Mouse (Mus musculus): ENCODE measurements around the gene Tns2.
"Not testable (repeated sequence)": the region's sequence is repeated elsewhere in the genome, so short reads cannot be mapped to it uniquely, and the experiment has no call there.

The Tns2 gene

DNA sequence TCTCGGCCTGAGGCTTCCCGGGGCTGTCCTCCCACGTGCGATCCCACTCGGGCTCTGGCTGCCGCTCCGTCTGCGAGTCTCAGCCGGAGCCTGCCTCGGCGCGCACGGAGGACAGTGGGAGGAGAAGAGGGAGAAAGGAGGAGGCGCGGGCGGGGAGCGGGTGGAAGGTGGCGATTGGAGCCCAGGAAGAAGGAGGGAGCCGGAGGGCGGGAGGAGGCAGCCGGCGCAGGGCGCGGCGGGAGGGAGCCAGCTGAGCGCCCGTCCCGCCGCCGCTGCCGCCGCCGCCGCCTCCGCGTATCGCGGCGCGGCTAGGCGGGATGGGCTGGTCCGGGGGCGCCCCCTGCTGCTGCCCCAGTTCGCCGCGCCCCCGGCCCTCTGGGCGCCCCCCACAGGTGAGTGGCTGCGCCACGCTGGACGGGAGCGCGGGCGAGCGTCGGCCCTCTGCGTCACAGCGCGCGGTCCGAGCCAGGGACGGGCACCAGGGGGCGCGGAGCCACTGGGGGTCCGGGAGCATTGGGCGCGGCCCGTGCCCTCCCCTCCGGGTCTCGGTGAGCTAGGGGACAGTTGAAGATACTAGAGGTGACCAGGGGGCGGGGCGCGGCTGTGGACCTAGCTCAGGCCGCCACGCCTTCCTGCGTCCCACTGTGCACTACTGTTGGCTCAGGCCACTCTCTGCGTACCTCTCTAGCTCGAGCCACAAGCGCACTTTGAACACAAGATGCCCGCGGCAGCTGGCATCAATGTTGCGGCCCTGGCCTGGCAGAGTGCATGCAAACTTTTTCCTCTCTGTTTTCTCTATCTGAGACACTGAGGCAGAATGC is at the start of gene Tns2:
TSS of gene Tns2 (plus strand) at position 253 of the 821 bp plus-strand sequence.
- DNase-seq = peak; percentile 68

DNA sequence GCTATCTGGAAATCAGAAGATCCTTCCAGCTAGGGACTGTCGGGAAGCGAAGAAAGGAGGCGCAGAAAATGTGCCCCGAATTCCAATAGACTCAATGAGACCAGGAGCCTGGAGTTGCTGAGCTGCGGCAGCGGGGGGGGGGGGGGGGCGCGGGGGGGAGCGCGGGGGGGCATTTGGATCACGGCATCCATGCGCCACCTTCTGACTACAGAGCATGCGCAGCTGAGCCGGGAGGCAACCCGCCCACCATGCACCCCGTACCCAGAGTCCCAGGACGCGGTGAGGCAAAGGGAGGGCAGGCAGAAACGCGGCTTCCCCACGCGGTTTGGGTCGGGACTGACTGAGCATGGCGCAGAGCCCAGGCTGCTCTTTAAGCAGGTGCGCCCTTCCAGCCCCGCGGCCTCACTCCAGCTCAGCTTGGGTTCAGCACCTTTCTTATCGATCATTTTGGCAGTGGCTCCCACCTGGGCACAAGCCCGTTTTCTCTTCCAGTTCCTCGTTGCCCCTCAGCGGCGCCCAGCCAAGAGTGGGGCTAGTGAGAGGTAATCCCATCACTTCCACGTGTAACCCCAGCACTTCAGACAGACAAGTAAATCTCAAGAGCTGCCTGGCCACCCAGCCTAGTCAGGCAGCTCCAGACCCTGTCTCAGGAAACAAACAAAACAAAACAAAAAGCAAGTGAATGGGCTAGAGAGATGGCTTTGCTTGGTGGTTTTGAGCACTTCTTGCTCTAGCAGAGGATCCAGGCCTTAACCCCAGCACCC is 48.1 kb upstream of the Tns2 start:
- peak; percentile 24 for DNase-seq

DNA sequence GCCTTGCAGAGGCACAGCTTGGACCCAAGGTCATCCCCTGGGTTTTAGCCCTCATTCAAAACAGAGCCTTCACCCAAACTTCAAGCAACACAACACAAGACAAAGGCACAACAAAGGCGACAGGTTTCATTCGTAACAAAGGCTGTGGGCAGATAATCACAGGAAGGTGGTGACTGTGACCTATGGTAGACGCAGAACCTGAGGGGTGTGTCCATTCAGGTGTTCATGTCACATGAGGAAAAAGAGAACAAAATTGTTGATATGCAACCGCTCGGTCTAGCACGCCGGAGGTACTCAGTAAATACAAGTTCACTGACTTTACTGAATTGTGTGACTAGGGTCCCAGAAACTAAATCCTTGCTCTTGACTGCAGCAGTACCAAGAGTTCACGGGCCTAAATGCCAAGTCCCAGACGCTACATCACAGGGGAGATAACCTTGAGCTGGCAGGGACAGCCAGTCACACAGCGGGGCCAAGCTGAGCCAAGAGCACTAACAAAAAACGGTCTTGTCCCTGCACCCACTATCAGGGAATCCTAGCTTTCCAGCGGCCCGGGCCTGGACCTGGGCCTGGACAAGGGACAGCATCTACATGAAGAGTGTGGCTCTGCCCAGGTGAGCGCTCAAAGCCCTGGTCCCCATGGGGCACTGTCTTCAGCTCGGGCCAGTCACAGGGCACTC is 43.6 kb upstream of the Tns2 start:
- no peak for DNase-seq

DNA sequence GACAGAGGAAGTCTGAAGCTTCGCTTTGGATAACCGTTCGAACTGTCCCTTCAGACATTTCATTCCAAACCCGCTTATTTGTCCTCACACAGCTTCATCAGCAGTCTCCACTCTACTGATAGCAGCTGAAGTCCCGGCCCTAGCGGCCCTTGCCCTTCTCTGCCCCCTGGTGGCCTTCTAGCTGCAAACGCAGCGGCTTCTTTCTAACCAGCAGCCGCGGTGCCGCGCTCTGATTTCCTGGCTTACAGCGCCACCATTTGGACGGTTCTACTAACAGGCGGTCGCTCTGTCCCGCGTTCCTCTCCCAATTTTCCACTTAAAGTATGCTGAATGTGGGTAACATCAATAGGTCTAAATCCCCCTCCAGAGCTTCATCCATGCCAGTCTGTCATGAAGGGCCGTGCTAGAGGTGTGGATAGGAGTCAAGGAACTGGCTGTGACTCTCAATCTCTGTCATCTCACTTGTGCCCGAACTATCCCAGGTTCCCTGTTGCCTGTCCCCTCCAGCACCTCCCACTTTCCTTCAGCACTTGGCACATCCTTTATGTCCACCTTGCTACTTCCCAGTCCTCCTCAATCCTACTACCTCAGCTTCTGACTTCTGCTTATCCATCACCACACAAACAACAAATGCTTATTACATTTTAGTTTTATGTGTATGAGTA is 34.4 kb upstream of the Tns2 start:
- peak; percentile 86 for DNase-seq

DNA sequence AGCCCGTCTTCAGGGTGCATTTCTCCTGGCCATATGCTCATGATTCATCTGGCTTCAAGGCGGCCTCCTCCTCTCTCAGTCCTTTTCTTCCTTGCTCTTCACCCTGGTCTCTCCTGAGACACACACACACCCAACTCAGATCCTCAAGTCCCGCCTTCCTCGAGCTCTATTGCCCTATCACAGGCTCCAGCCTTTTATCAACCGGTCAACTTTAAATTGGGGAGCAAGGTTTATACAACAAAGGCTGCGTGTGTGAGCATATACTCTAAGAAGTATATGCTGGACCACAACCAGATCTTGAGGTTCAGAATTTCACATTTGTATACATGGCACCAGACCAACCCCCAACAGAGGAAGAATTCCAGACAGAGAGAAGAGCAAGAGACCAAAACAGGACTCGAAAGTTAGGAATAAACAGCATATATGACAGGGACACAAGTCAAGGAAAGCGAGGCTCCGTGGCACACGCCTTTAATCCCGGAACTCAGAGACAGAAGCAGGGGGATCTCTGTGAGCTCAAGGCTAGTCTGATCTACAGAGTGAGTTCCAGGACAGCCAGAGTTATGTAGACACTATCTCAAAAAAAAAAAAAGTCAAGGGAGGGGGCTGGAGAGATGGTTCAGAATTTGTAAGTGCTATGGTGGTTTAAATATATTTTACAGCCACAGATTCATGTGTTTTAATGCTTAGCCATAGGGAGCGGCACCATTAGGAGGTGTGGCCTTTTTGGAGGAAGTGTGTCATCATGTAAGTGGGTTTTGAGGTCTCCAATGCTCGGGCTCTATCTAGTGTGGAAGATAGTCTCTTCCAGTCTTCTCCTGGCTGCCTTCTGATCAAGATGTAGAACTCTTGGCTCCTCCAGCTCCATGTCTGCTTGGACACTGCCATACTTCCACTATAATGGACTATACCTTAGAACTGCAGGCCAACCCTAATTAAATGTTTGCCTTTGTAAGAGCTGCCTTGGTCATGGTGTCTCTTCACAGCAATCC is 29.4 kb upstream of the Tns2 start:
- DNase-seq = no peak

DNA sequence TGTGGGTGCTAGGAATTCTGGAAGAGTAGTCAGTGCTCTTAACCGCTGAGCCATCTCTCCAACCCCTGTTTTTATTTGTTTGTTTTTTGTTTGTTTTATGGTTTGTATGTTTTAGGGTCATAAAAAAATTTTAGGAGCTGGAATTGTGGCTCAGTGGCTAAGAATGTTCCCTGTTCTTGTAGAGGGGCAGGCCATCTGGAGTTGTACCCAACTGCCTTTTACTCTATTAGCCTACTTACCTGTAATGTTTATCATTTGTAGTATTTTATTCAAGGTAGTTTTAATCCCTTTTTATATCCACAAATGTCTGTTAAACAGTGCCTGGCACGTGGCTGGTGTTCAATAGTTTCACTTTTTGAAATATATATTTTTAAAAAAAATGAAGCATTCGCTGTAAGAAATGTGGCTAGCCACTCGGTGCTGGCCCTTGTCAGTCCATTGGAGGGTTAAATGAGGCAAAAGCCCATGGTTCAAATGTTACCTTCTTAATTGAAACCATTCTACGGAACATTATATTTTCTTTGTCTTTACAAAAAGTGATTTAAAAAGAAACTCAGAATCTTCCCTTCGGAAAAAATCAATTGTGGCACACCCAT is 27.2 kb upstream of the Tns2 start:
- DNase-seq = no peak

DNA sequence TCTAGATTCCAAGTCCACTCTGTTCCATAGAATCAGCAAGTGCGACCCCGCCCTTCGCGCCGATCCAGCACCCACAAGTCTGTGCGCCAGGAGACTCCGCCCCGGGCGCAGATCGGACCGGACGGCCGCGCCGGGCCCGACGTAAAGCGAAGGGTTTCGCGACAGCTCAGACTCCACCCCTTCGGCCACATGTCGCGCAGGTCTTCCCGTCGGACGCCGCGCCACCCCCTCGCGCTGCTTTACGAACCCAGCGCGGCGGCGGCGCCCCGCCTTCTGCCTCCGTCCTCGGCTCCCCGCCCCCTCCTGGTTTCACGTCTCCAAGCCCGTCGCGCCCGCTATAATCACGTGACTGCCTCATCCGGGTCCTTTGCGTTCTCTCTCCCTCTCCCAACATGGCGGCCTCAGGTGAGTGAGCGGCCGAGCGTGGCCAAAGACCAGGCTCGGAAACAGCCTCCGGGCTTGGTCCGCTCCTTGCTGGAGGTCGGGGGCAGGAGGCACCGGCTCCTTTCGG is 26.6 kb upstream of the Tns2 start, which contains the start of gene Eif4b:
TSS of gene Eif4b (plus strand) at position 215 of the 511 bp plus-strand sequence.
- peak; percentile 99 for DNase-seq

DNA sequence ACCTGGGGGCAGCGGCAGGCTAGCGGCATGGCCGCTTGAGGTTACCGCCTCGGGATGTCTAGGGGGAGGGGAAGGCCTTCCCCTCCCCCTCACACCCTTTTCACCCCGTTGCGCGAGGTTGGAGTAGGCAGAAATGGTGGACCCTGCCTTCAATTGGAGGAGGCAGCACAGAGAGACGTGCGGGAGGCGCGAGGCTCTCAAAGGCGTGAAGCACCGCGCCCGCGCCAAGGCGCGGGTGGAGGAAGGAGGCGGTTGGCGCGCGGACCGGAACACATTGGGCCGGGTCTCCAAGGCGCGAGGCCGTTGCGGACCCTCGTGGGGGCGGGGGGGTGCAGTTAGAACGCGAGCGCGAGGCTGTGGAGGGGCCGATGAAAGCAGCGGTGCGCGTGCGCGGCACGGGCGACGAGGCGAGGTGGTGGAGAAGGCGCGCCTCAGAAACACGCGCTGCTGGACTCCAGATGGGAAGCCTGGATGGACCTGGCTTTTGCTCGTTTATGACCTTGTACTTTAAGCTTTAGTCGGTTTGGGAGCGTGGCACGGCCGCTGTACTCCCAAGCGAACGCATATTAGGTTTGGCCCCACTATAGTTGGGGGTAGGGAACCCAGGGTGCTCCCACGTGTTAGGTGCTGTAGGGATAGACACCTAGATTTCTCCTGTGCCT is 26.0 kb upstream of the Tns2 start:
- DNase-seq = peak; percentile 79

DNA sequence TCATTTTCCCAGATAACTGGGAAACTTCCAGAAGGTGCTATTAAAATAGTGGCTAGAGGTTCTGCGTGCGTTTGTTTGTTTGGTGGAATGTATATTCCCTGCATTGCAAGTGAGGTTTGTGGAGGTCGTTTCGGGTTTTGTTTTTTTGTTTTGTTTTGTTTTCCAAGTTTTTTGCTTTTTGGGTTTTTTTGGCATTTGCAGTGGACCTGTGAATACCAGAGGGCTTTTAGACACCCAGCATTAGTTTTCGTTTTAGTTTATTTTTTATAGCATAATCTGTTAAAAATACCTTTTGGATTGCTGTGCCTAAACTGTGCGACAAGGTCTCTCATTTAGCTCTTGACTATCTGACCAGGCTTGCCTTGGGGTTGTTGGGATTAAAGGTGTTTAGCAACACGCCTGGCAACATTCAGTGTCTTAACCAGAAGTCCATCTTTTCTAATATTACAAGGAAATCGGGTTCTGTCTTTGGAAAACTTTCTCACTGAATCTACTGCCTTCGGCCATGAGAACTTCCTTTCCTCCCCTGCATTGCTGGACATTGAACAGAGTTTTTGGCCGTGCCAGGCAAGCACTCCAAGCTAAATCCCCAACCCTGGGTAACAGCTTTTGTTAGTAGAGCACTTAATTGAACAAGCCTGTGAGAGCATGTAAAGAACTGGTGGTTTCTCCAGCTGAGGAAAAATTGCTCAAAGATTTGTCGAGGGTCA is 25.2 kb upstream of the Tns2 start:
- DNase-seq = no peak

DNA sequence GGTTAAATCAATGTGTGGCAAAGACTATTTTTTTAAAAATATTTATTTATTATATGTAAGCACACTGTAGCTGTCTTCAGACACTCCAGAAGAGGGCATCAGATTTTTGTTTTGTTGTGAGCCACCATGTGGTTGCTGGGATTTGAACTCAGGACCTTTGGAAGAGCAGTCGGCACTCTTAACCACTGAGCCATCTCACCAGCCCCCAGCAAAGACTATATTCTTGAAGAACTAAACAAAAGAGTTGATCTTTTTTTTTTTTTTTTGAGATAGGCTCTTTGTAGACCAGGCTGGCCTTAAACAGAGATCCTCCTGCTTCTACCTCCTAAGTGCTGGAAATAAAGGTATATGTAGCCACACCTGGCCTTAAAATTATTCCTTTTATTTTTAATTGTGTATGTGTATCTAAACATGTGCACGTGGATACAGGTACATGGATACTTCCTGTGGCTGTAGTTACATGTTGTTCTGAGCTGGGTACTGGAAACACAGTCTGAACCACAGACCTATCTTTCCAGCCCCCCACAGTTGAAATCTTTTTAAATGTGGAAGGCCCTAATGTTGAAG is 23.0 kb upstream of the Tns2 start:
- no peak for DNase-seq

DNA sequence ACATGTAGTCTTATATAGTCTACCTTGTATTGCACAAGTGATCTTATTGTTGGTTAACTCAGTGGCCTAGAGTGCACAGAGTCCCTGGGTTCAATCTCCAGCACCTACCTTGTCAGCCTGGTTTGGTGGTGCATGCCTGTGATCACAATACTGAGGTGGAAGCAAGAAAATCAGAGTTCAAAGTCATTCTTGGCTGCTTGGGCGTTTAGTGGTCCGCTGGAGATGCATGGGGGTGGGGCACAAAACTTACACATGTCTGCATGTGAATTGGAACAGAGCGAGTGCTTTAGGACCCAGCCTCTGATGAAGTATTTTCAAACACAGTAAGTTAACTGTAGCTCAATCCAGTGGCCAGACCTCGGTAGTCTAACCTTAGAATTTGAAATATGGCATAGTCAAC is 21.0 kb upstream of the Tns2 start:
- DNase-seq = no peak

DNA sequence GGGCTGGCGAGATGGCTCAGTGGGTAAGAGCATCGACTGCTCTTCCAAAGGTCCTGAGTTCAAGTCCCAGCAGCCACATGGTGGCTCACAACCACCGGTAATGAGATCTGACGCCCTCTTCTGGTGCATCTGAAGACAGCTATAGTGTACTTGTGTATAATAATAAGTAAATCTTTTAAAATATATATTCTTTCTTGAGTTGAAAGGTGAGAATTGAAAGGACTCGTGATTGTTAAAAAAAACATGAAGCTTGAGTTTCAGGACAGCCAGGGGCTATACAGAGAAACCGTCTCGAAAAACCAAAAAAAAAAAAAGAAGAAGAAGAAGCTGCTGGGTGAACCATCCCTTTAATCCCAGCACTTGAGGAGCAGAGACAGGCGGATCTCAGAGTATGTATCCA is 20.3 kb upstream of the Tns2 start:
- DNase-seq = not testable (repeated sequence)

DNA sequence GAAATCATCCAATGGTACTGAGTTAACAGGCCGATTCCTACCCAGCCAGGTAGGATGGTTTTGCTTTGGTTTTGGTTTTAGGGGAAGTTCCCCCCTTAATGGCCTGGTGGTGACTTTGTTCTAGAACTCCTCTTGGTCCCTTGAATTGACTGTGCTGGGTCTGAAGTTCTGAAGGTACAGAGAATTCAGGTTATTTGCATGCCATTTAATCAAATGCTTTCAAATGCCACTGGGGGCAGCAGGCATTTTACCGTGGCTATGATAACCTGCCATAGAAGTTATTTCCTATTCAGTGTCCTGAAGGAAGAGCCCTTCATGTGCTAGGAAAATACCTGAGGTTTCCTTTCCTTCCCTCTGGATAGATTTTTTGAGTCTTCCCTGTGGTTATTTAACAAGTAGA is 19.8 kb upstream of the Tns2 start:
- no peak for DNase-seq

DNA sequence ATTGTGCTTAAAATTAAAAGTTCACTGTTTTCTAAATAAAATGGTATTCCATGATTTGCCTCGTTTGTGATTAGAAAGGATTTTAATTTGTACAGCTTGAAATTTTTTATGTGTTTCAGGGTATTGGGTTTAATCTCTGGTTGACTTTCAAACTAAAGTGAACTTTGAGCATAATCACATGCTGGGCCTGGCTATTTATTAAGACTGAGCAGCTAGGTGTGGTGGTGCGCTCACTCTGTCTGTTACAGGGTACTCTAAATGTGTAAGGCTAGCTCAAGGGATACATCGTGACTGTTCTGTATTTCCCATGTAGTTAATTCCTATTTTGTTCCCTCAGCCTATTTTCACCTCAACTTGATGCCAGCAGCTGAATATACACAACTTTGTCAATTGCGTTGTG is 18.1 kb upstream of the Tns2 start:
- DNase-seq = no peak

DNA sequence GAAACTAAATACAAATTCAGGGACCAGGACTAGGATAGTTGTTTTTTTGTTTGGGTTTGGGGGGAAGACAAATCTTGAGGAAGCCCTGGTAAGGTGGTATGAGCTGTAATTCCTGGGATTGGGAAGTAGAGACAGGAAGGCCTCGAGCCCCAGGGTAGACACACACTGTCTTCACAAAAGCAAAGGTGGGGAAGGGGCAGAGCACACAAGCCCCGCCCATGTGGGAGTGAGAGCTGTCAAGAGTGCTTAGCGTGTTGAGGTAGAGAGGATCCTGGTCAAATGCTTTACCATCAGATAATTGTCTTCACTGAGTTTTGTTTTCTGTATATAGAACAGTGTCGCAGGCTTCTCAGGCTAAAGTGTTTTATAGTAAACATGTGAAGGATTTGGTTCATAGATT is 17.2 kb upstream of the Tns2 start:
- no peak for DNase-seq

DNA sequence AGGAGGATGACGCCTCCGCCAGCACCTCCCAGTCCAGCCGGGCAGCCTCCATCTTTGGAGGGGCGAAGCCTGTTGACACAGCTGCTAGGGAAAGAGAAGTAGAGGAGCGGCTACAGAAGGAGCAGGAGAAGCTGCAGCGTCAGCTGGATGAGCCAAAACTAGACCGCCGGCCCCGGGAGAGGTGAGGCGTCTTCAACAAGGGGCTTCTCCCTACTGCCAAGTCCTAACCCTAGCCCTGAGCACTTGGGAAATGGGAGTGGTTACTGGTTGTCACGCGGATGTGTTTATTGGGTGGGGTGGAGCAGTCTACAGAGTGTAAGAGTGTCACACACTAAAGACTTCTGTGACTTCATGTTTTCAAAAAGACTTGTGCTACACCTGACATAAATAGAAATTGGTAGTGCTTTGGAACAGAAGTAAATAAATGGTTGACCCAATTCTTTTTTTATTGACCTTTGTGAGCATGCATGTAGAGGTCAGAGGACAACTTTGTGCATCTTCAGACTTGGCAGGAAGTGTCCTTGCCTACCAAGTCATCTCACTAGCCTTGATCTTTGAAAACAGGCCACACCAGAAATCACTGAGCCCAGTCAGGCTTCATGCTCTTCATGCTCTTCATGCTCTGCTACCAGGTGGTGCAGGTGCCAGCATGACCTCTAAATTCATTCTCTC is 10.2 kb upstream of the Tns2 start:
- DNase-seq = no peak

DNA sequence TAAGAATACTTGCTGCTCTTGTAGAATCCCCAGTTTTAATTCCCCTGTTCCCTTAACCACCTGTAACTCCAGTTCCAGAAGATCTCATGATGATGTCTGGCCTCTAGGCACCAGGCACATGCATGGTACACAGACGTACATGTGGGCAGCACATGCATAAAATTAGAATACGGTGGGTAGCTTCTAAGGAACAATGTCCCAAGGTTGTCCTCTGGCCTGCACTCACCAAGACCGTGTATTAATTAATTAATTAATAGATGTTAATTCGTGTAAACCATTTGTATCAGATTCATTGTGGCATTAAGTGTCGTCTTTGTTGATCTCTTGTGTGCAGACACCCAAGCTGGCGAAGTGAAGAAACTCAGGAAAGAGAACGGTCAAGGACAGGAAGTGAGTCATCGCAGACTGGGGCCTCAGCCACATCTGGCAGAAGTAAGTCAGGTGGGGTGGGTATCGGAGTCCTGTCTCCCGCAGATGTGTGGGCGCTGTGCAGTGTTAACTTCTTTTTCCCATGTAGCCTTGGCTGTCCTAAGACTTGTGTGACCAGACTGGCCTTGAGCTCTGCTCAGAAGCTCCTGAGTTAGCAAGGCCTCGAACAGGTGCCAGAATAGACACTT is 9.0 kb upstream of the Tns2 start:
- no peak for DNase-seq

DNA sequence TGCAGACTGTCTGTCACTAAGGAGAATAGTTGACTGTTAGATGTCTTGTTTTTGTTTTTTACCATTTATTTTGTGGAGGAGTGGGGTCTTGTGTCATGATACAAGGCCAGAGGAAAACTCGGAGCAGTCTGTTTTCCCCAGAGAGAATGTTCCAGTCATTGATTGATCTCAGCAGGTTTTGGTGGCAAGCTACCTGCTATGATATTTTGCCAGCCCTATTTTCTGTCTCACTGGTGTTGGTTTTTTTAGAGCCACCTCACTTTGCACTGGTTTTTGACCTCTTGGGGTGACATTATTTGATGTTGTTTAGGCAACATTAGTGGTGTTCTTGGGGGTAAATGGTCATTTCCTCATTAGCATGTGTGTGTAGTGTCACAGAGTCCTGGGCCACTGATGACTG is 8.5 kb upstream of the Tns2 start:
- no peak for DNase-seq

DNA sequence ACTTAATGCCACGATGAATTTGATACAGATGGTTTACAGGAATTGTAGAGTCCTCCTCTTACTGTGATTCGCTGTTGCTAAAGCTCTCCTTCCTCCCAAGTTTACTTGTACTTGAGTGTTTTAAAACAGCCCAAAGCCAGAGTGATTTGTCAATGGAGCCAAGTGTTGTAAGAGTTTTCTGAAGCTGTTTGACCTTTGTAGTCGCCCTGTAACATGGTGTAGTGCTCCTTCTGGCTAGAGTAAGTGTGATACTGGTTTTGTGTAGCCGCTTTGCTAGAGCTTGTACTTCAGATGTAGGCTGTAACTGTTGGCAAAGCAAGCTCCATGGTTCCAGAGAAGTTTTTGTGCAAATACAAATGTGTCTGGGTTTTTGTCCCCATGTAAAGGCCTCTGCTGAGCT is 8.0 kb upstream of the Tns2 start:
- DNase-seq = no peak

All from cerebellum, adult 11-12 months (tissue).